Mouse (Mus musculus): ENCODE results near the gene Slc5a11.

The Slc5a11 gene

GRCm38 (mm10) chr7:123215138-123215537 lies 558 bp downstream of the Slc5a11 start:
- DNase-seq: no peak

GRCm38 (mm10) chr7:123217448-123218354 lies 3.1 kb downstream of the Slc5a11 start:
- DNase-seq: no peak

GRCm38 (mm10) chr7:123218620-123219019 lies 4.0 kb downstream of the Slc5a11 start:
- DNase-seq: no peak

GRCm38 (mm10) chr7:123219781-123220632 lies 5.4 kb downstream of the Slc5a11 start:
- no peak for DNase-seq

DNA sequence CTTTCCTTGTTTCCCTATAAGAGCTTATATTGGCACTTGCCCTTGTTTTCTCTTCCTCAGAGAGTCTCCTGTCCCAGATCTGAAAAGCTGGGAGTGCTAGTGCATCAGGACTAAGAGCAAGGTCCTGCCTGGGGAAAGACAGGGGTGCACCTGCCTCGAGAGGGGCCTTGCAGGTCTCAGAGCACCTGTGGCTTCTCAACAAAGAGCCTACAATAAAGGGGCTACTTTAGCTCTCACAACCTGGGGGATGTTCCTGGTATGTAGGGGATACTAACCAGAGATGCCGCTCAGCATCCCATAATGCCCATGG lies 6.0 kb downstream of the Slc5a11 start:
- no peak for DNase-seq

DNA sequence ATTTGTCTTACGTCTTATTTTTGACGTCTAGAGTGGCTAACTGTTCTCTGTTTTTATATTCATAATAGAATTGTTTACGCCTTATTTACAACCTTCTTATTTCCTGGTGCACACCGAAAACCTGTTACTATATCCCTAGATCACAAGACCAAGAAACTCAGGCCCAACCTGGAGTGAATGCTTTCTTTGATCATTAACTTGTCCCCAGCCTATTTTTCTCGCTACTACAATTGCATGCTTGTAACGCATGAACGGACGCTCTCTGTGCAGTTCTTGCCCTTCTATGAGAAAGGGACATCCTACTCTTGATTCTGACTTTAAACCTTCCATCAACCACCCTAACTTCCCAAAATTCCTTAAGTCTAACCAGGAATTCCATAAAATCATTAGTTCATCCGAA lies 9.5 kb downstream of the Slc5a11 start:
- DNase-seq: no peak

GRCm38 (mm10) chr7:123225159-123225558 lies 10.6 kb downstream of the Slc5a11 start:
- no peak for DNase-seq

DNA sequence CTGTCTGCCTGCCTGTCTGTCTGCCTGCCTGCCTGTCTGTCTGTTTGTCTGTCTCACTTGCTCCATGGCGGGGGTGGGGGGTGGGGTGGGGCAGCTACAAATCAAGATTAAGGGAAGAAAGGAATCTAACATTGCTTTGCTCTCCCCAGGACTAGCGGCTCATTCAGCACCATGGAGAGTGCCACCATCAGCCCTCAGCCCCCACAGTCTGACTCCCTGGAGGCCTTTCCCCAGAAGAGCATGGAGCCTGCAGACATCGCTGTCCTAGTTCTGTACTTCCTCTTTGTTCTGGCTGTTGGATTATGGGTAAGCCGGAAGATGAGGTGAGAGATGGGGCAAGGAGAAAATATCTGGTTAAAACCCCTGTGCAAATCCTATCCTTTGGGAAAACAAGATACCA lies 20.9 kb downstream of the Slc5a11 start:
- DNase-seq: no peak

DNA sequence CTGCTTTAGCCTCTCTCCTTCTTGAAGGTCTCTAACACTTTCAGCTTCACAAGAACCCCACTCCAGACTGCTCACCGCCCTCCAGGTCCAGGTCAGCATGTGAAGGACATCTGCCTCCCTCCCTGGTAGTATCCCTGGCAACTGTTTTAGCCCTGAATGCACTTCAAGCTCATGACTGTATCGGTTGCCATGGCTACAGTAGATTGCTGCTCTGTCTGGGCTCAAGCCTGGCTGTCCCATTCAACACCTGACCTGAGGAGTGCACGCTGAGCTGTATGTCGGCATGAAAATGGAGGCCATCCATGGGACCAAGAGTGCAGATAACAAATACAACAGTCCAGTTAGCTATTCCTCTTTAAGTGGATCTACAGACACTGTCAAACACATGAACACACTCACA lies 24.0 kb downstream of the Slc5a11 start:
- no peak for DNase-seq

DNA sequence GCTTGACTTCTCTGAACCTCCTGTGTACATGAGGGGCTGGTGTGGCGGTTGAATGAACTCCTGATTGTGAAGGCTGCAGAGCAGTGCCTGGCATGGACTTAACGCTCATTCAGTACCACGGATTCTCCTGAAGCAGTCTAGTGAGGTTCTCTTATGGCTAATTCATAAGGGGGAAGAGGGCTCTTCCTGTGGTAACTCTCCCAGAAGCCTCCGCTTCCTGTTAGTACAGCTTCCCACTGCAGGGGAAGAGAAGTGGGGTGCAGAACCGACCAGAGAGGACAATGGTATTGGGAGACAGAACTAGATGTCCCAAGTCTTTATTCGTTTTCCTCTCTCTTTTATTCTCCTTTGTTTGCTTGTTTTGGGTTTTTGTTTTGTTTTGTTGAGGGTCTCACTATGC lies 25.5 kb downstream of the Slc5a11 start:
- no peak for DNase-seq

DNA sequence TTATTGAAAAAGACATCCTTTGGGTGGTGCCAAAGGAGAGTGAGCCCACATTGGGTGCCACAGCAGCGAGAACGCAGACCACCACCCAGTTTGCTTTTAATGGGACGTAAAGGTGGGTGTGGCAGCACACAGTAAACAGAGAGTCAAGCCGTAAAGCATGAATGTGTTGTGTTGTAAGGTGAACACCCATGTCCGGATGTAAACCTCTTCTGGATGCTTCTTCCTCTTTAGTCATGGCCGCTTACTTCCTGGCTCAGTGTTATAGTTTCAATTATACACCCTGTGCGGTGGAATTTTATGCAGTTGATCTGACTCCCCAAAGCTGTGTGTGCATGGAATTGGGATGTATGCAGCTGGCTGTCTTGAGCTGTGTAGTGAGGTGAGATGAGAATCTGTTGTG lies 27.7 kb downstream of the Slc5a11 start:
- no peak for DNase-seq

- DNase-seq: no peak
Observed at GRCm38 (mm10) chr7:123244833-123245232, 30.3 kb downstream of the Slc5a11 start.

- no peak for DNase-seq
Observed at GRCm38 (mm10) chr7:123246504-123247084, 32.0 kb downstream of the Slc5a11 start.

DNA sequence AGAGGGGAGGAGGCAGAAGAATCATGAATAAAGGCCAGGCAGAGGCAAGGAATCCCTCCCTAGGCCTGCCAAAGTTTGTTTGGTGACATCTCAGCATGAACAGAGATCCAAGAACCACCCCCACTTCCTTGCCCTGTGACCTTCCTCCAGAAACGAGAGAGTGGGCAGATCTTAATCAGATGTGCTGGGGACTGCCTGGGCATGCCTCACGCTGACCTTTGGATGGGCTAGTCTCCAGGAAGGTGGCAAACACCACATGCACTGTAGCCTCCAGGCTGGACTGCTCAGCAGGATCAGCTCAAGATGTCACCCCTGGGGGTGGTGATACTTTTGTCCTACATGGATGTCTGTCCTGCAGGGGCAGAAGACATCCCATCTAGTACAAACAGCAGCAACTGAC lies 33.6 kb downstream of the Slc5a11 start:
- no peak for DNase-seq

DNA sequence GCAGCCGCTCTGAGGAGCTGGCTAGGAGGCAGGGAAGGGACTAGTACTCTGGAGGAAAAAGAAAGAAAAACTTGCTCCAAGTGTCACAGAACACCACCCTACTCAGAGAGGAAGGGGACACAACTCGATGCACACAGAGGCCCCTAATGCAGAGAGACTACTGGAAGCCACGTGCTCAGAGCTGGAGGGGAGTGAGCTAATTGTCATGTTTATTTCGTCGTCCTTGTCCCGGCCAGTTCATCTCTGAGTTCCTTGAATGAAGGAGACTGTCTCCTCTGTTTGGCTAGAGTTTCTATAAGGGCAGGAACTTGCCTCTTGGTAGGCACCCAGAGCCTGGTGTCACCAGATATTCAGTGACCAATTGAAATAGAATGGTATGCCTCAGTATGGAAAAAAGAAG lies 36.8 kb downstream of the Slc5a11 start:
- DNase-seq: no peak

DNA sequence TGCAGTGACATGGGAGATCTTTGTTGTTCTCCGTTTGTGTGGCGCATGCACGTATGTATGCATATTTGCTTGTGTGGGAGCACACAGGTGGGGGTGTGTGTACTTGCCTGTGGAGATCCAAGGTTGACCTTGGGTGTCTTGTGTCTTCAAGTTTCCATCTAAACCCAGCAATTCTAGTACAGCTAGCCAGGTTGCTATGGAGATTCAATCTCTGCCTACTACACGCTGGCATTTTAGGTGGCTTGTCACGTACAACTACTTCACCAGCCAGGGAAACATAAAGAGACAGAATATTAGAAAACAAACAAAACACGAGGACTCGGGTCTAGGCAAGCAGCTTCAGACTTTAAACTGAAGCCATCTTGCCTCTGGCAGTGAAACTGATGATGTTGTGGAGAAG lies 38.8 kb downstream of the Slc5a11 start:
- DNase-seq: no peak

GRCm38 (mm10) chr7:123254196-123254970 lies 39.8 kb downstream of the Slc5a11 start:
- DNase-seq: no peak

- DNase-seq: no peak
Observed at GRCm38 (mm10) chr7:123258103-123258502, 43.5 kb downstream of the Slc5a11 start.

DNA sequence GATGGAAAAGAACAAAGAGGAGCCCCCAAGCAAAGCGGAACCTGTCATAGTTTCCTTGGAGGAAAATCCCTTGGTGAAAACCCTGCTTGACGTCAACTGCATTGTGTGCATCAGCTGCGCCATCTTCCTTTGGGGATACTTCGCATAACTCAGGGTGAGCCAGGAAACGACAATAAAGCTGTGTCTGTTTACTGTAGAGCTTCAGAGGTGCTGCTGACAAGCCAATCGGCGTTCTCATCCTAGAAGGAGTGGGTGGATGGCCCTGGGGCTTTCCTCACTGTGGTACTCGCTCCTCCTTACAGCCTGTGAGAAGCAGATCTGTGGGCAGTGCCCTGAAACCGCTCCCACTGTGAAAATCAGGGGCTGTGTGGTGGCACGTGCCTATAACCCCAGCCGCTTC lies 58.5 kb downstream of the Slc5a11 start:
- DNase-seq: no peak

DNA sequence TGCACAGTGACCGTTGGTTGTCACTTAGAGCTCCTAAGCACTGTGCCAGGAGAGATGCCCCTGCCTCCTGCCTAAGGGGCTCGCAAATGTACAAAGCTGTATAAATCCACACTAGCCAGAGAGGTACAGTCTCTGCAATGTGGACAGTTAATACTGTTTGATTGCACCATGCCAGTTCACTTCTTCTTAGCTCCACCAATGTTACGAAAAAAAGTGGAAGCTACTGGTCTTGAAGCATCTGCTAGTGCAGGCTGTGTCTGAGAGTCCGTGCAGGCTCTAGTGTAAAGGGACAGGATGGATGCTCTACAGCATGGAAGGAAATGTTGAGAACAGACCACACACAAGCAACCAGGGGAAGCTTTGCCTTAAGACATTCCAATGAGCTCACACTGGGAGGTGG lies 62.0 kb downstream of the Slc5a11 start:
- DNase-seq: no peak

DNA sequence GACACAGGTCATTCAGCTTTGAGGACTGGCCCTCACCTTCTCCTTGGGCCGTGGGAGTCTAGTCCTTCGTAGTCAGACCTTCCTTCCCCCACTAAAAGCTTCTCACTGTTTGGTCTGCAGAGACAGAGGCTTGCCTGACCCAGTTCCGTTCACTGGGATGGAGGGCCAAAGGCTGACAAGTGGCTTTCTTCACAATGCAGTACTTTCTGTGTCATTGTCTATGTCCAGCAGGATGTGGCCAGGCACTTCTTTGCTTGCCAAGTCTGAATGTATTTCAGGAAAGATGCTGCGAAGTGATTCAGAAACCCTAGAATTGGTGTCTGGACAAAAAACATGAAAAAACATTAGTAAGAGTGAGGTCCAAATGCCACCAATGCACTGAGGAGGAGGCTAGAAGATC lies 65.2 kb downstream of the Slc5a11 start:
- DNase-seq: no peak

DNA sequence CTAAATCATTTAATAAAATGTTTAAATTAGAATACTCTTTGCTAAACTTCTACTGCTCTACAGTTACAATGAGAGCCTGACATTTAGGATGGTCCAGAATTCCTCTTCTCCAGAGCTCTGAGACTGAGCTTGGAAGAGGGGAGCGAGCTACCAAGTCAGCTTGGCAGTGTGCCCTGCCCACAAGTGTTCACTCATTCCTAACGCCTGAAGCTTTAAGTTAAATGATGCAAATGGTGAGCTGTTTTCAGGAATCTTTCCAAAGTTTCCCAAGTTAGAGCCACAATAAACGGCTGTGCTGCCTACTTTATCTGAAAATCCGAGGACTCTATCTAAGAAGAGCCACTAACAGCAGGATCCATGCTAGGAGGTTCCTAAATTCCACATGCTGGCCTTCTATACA lies 69.2 kb downstream of the Slc5a11 start:
- DNase-seq: peak; percentile 61

- no peak for DNase-seq
Observed at GRCm38 (mm10) chr7:123285896-123286295, 71.3 kb downstream of the Slc5a11 start.

Measured in right cerebral cortex, postnatal 14 days (tissue).